Mouse (Mus musculus): ENCODE measurements at regions not wholly inside any gene's neighbourhood (a gene's known extent, or its start where the extent isn't known, plus 50 kb on each side); places are given as distances from the start of the nearest gene placed in this dataset.
"Not testable (repeated sequence)": the region's sequence is repeated elsewhere in the genome, so short reads cannot be mapped to it uniquely, and the experiment has no call there.

DNA sequence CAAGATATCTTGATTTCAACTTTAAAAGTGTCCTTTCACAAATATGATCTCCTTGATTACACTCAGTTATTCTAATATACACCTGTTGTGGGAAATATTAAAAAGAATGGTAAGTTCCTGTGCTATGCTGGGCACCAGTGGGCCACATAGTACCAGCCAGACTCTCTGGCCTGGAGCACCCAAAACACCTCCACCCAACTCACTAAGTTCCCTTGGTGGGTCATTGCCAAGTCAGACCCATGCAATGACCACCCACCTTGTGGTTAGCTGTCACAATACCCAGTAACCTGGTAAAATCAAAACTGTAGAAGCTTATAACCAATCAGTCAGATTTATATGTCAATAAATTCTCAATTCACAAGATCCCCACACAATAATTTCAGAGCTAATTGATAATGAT is 67.1 kb upstream of the Vrk2 start:
- H3K4me3 ChIP-seq (replicated peaks) = no peak overlapping the region
- no peaks in the 10 kb centered on the region for H3K27me3 ChIP-seq
- no peaks in the 10 kb centered on the region for H3K9me3 ChIP-seq
- no peak overlapping the region for H3K9ac ChIP-seq
- no peaks in the 10 kb centered on the region for H3K4me1 ChIP-seq
- no peak for ATAC-seq (ENCODE audit: low FRiP score)
- H3K4me2 ChIP-seq = no peak overlapping the region
- no peak overlapping the region for H3K27ac ChIP-seq
- H3K36me3 ChIP-seq (replicated peaks) = no peaks in the 10 kb centered on the region

DNA sequence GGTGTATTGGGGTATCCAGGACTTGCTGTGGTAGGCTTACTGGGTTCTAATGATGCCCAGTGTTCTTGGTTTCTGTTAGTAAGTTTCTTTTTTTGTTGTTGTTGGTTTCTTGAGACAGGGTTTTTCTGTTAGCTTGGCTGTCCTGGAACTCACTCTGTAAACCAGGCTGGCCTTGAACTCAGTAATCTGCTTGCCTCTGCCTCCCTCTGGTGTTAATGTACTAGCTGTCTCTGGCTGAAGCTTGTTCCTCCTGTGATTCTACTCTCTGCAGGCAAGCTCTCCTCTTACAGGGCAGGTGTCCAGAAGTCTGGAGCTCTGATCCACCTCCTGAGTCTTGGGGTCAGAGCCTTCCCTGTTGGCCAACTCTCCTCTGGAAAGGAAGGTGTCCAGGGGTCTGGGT is 55.4 kb upstream of the Vrk2 start:
- H3K4me2 ChIP-seq; H3K36me3 ChIP-seq (replicated peaks); H3K9ac ChIP-seq; H3K27me3 ChIP-seq; H3K27ac ChIP-seq; H3K4me3 ChIP-seq (replicated peaks); ATAC-seq (ENCODE audit: low FRiP score); H3K4me1 ChIP-seq; H3K9me3 ChIP-seq: not testable (repeated sequence)

Data from forebrain, embryonic 12.5 days (tissue).